Mouse (Mus musculus): ENCODE measurements at regions not wholly inside any gene's neighbourhood (a gene's known extent, or its start where the extent isn't known, plus 50 kb on each side); places are given as distances from the start of the nearest gene placed in this dataset.

DNA sequence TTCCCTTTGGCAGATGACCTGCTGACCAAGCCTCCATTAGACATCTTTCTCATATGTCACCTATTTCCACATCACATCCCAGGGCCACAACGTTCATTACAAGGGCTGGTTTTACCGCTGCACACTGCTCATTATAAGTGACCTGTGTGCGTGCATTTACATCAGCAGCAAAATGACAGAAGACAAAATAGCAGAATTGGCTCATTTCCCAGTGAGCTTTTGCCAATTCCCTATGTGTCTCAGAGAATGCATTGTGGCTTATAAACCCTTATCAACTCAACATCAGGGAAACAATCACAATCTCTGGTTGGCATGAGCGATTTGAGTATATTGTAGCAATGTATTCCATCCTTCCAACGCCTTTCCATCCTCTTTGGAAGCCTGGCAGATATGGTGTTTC lies 364.7 kb downstream of the Samd5 start:
- in situ Hi-C loops (cut with MboI; ENCODE audit: low sequenced_read_pairs): no loop called here

DNA sequence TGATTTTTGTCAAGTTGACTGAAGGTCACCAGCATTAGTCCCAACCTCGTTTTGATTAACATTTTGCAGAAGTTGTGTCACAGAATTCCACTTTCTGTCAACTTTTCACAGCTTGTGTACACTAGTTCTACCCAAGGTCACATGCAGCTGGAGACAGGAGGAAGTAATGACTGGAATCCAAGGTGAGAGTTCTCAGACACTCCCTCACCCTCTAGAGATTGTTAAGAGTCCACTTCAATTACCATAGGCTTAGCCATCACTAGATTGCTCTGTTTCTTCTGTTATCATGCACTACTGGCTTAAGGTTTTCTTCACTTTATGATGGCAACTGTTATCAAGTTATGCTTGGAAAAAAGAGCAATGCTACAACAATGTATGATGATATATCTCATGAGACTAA lies 379.0 kb downstream of the Samd5 start:
- in situ Hi-C loops (cut with MboI; ENCODE audit: low sequenced_read_pairs): no loop called here

DNA sequence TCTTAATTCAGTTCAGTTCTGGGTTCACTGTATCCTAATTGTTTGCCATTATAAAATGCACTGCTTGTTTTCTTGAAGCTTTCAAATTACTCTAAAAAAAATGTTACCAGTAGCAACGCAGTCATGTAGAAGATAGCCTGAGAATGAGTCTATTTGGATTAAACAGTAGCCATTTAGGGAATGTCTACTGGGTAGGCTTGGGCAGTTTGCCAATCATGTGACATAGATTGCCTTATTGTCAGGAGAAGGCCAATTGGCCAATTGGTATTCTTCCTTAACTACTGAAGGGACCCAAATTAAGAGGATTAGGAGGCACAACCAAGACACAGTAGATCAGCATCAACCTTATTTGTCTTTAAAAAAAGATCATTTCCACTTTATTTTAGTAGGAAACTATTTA lies 379.7 kb downstream of the Samd5 start:
- in situ Hi-C loops (cut with MboI; ENCODE audit: low sequenced_read_pairs): no loop called here

DNA sequence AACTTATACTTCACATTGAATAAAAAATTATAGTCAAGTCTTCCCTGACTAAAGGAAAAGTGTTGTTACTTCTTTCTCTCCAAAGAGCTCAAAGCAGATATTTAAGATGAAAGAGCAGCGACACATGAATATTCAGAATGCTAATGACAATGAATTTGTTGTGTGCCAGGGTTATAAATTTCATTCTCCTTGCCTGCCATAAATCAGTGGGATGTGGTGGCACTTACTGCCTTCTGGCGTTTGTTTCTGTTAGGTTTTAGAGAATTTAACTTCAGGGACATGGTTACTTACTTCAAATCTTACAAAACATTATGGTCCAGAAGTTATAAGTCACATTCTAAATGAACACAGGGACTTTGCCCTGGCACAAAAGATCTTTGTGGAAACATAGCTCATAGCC lies 380.4 kb downstream of the Samd5 start:
- in situ Hi-C loops (cut with MboI; ENCODE audit: low sequenced_read_pairs): no loop called here

DNA sequence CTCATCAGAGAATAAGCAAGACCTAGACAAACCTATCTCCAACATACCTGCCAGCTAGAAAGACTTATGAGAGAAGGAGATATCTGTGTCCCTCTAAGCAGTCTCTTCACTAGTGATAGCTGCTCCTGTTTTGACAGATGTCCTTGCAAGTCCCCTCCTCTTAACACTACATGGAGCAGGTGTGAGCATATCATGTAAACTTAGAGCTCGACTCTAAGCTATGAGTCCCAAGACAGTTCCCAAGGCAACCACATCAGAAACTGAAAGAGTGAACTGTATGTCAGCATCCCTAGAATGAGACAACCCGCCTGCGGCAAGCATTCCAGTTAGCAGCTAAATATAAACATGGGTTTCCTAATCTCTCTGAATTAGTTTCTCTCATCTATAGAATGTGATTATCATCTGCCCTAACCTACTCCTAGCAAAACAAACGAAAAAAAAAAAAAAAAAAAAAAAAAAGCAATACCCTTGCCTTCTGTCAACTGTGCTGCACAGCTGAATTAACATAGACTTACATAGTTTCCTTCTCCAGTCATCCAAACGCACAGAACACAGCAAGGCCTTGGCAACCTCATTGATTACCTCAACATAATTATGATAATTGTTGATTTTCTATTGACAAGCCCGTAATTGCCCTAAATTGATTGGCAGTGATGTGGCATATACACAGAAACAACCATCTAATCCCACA lies 383.4 kb downstream of the Samd5 start:
- in situ Hi-C loops (cut with MboI; ENCODE audit: low sequenced_read_pairs): no loop called here

DNA sequence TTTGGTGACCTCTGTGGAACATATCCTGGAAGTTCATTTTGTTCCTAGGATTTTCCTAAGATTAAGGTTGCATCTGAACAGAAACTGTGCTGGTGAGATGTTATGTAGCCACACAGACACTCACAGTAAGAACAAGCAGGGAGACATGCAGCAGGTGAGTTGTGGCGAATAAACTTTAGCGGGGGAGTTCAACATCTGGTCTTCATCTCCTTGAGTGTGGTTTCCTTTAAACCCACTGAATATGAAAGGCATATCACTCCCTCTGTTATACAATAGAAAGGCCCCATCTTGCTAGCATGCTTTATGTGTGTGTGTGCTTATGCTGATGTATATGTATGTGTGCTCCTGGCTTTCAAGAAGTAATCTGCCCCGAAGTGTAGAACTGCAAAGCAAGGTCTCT lies 387.1 kb upstream of the Sash1 start:
- in situ Hi-C loops (cut with MboI; ENCODE audit: low sequenced_read_pairs): no loop called here

DNA sequence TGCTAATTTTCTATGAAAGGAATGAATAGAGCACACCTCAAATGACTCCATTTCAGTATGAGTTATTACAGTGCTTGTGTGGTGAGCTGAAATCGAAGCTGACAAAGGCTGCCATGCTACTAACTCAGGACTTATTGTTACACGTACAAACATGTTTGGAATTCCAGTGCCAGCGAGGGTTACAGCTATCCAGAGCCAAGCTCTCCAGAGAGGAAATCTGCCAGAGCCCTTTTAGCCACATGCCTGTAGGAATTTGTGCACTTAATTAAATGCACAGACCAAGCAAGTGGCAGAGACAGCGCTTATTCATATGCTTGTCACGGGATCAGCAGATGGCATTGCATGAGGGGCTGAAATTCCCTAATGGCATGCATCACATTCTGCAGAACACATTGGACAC lies 386.4 kb upstream of the Sash1 start:
- in situ Hi-C loops (cut with MboI; ENCODE audit: low sequenced_read_pairs): no loop called here

DNA sequence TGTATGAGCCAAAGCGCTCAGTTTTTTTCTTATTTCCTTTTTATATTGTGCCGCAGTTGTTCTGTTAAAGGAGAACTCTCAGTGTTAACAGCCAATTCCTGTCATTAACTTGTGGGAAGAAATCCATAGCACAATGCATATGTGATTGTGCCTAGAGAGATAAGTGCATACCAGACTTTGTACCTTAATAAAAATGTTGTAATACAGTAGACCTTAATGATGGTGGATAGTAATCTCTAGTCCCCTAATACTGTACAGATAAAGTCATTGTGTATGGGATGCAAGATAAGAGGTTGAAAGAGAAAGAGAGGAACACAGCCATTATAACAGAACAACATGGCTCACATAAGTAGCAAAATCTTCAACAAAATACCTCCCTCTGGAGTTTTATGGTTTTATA lies 379.7 kb upstream of the Sash1 start:
- in situ Hi-C loops (cut with MboI; ENCODE audit: low sequenced_read_pairs): no loop called here

DNA sequence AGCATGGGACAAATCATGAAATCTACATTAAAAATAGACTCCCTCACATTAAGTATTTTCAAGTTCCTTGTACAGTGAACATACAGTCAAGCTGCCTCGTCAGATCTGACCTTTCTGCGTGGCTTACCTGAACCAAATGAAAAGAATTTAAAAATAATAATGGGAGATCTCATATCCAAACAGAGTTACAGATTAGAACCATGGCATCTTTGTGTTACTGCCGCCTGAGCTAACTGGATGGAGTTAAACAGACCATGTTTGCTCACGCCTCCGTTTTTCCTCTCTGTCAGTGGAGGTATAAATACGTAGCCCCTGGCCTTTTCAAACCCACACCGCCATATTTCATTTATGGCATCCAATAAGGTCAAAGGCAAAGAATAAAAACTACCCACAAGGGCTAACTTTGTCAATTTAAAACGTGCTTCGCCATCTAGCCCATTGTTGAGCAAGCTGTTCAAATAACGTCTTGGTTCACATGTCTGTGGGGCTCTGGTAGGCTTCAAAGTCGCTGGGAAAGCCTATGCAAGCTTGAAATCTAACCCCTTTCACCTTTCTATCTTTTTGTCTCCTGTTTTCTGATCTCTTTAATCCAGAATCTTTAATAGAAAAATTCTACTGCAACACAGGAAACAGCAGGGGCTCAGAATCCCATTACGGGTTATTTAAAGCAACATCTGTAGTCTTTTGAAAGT lies 378.6 kb upstream of the Sash1 start:
- in situ Hi-C loops (cut with MboI; ENCODE audit: low sequenced_read_pairs): no loop called here

DNA sequence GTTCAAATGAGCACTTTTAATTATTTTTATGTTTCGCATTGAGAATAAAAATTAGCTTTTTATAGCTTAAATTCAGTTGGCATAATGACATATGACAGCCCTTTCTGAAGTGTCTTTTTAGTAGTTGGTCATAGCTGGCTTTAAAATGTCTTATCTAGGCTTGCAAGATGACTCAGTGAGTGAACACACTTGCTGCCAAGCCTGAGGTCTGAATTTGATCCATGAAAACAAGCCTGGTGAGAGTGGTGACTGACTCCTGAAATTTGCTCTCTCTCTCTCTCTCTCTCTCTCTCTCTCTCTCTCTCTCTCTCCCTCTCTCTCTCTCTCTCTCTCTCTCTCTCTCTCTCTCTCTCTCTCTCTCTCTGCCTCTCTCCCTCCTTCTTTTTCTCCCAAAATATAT lies 372.8 kb upstream of the Sash1 start:
- in situ Hi-C loops (cut with MboI; ENCODE audit: low sequenced_read_pairs): no loop called here

DNA sequence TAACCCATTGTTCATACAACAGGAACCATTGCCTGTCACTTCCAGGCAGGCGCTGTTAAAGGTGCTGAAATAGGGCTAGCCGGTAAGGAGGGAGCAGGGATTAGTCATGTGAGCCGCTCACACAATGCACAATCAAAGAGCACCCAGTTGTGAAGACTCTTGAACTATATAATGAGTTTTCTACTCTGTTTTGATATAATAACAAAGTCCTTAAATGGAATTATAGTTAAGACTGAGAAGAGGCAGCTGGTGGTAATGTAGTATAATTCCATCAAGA lies 367.0 kb upstream of the Sash1 start:
- in situ Hi-C loops (cut with MboI; ENCODE audit: low sequenced_read_pairs): no loop called here

DNA sequence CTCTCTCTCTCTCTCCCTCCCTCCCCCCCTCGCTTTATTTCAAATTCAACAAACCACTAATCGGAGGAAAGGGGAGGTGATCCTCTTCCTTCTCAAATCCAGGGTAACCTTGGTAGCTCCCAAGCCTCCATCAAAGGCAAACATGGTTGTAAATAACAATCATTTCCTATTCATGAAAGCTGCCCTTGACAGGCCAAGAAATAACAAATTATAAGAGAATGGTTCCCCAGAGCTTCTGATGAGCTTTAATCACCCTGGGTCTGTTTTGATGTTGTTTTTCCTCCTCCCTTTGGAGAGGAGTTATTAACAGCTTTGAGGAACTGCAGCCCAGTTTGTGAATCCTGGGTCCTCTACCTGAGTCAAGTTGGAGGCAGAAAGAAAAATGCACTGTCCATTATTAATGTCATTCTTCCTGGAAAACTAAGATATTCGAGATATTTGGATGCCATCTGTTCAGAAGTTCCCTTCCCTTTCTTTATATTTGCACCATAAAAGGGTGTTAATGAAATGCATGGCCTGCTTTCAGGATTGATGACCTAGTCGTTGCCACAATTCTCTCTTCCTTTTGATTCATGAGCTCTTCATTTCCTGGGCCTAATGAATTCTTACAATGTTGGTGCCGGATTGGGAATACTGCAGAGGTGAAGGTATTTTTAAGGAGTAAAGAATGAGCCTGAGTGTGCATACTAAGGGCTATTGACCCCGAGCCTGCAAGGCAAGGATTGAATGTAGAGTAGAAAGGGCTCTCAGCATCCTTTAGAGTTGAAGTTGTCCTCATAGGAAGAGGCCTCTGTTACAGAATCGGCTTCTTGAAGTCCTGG lies 366.5 kb upstream of the Sash1 start:
- in situ Hi-C loops (cut with MboI; ENCODE audit: low sequenced_read_pairs): no loop called here

DNA sequence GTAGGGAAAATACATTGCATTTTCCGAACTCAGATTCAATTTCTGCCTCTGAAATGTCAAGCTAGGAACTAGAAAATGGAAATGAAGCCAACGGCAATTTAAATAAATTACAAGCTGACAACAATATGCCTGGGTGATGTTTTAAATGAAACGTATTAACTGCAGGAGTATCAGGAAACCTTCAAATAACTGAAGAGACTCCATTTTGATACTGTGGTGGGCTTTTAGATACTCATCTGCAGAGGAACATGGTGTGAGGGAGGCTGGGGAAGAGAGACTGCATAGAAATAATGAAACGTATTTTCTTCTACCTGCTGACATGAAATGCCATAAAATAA lies 357.4 kb upstream of the Sash1 start:
- in situ Hi-C loops (cut with MboI; ENCODE audit: low sequenced_read_pairs): no loop called here

DNA sequence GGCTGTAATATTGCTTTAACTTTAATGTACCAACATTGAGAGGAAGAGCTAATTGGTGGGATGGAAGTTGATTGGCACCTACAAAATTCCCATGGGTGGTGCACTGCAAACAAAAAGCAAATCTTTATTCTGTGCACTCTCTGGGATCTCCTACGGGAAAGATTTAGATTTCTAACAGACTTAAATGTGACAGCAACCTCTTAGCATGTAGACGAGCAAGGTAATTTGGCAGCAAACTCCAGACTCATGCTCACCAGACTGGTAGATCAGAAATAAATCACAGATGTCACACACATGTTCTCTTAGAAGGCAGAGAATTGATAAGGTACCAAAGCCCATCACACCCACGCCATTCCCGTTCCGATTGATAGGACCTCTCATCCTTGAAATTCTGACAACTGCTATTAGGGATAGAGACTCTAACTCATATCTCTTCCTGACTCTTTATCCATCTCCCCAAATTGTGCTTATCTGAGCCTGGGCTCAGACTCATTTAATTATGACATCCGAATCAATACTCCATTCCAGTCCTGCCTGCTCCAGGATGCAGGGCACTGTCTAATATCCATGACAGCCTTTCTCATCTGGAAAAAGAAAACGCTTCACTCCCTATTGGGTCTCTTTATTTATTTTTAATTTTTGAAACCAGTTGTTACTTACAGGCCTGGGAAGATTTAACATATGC lies 356.9 kb upstream of the Sash1 start:
- in situ Hi-C loops (cut with MboI; ENCODE audit: low sequenced_read_pairs): no loop called here

DNA sequence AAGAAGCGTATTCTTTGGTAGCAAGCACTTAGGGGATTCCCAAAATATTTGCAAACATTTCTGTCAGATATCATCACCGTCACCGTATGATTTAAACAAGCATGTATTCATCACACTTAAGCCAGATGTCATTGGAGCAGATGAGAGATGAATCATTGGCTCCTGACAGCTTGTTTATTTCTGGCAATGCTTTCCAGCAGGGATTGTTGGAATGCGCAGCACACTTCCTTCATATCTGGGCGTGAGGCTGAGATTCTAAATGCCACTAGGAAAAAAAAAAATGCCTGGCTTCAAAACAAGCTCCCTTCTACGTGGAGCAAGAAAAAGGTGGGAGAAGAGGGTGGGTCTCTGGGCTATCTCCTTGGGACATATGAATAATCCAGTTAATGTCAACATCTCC lies 354.1 kb upstream of the Sash1 start:
- in situ Hi-C loops (cut with MboI; ENCODE audit: low sequenced_read_pairs): no loop called here

DNA sequence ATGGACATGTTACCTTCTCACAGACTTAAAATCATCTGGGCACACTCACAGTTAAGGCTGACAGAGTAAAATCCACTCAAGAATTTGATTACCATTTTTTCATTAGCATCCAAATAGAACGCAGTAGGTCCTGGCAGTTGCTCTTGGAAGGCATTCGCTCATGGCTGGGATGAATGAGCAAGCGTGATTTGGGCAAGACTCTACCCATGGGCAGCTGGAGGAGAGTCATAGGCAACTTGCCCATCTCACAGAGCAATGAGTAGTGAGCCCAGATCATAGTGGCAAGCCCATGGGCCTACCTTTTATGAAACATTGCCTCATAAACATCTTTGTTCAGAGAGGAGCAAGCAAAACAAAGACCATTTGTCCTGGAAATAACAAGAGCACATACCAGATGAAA lies 345.9 kb upstream of the Sash1 start:
- in situ Hi-C loops (cut with MboI; ENCODE audit: low sequenced_read_pairs): no loop called here

DNA sequence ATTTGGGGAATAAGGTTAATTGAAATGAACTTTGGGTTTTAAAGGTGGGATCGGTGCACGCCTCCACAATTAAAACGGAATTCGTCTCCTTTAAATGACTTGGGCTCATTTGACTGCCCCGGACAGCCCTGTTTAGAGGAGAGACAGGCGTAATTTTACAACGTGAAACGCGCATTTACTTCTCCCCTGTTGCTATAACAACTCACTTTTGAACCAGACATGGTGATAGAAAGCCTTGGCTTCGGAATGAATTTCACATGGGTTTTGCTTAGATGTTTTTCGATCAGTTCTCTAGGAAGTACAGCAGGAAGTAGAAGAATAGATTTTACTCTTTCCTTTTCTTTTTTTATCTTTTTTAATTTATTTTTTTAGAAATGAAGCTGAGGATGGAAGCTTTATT lies 343.2 kb upstream of the Sash1 start:
- in situ Hi-C loops (cut with MboI; ENCODE audit: low sequenced_read_pairs): no loop called here

DNA sequence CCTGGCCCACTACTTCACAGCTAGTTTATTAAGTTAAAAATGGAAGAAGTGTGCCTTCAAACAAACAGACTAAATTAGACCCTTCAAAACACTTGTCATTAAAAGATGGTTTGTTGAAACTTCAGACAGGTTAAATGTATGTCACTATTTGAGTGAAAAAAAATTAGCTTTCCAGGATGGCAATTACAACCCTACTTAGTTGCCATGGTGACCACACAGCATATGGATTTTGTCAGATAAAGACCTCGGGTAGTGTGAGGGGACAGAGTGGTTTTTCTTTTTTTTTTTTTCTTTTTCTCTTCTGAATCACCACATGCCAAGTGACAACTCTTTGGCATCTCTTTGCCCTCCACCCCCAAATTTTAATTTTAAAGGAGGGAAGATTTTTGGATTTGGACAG lies 341.5 kb upstream of the Sash1 start:
- in situ Hi-C loops (cut with MboI; ENCODE audit: low sequenced_read_pairs): no loop called here

DNA sequence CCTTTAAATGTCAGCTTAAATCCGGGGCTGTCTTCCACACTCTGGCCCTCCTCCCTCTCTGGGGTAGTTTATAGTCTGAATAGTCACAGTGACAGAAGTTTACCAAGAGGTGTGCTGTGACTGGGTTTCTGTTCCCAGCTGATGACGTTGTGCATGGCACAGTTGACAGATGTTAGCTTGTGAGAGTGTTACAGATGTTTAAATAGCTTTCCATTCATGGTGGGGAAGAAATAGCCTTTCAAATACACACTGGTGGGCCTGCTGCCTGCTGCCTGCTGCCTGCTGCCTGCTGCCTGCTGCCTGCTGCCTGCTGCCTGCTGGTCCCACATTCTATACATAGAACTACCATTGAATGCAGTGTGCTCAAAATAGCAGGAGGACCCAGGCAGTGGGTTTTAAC lies 324.8 kb upstream of the Sash1 start:
- in situ Hi-C loops (cut with MboI; ENCODE audit: low sequenced_read_pairs): no loop called here

DNA sequence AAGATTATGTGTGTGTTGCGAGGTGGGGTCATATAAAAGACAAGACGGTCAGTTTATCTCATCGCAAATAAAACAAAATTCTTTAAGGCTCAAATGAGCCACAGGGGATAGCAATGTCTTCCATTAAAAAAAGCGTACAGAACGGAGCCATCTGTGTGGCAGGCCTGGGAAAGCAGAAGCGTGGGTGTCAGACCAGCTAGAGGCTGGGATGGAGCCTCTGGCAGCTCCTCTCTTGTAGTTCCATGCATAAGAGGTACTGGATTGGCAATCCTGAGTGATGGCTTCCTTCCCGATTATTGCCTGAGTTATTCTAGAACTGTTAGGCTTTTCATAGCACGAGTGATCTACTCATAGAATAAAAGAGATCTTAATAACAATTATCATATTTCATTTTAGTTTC lies 318.2 kb upstream of the Sash1 start:
- in situ Hi-C loops (cut with MboI; ENCODE audit: low sequenced_read_pairs): no loop called here

DNA sequence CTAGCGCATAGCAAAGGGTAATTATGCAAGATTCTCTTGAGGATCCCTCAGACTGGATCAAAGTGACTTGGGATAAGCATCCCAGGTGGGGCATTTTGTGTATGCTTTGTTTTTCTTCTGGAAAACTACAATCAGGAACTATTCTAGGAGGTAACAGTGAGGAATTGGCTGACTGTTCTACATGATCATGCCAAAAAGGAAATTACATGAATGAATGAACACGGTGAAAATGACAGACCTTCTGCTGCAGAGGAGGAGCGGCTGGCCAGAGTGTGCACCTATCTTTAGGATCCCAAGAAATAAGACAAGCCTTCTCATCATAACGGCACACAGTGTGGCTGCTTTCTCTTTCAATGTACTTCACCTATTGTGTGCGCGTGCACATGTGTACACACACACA lies 317.5 kb upstream of the Sash1 start:
- in situ Hi-C loops (cut with MboI; ENCODE audit: low sequenced_read_pairs): no loop called here

DNA sequence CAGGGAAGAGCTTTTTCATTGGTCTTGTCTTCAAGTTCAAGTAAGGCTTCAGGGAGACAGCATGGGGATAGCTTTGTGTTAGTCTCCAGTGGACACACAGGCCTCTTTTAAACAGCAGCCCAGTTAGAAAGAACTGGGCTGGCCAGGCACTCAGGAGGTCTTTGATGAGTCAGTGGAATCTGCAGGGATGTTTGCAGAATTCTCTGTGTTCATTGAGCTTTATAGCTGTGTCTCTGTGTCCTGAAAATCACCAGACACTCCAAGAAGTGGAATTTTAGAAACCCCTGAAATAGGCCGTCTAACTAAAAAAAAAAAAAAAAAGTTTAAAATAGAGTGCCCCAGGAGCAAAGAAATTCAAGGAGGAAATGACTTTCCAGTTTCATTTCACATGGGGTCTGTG lies 317.1 kb upstream of the Sash1 start:
- in situ Hi-C loops (cut with MboI; ENCODE audit: low sequenced_read_pairs): no loop called here

All from CH12F3 (cell line).